Mouse (Mus musculus): ENCODE results near the gene Kazn. TPM values are rescaled to one million over a fixed set of nuclear protein-coding genes. Genes with fewer than 3 reads are reported as not detected.

Kazn gene
- polyA plus RNA-seq, 1 experiment, result not detected

- H3K4me3 ChIP-seq (ENCODE audit: insufficient read depth, poor library complexity, severe bottlenecking), result no peak overlapping the region
- no peaks in the 10 kb centered on the region for H3K79me3 ChIP-seq (ENCODE audit: low read depth)
- TF ChIP-seq CTCF (IDR thresholded peaks at IDR 0.05; ENCODE audit: control insufficient read depth, insufficient read depth, insufficient read length), result no peak
- TF ChIP-seq CEBPB (IDR thresholded peaks at IDR 0.05; ENCODE audit: low read depth), result peak; percentile 34
- H3ac ChIP-seq (ENCODE audit: control insufficient read depth, insufficient read length, low read depth), result no peak overlapping the region
- no peaks in the 10 kb centered on the region for H3K36me3 ChIP-seq (ENCODE audit: control insufficient read depth, insufficient read depth)
- no peaks in the 10 kb centered on the region for H3K79me2 ChIP-seq (ENCODE audit: control insufficient read depth, insufficient read depth)
- no peaks in the 10 kb centered on the region for H3K27me3 ChIP-seq (ENCODE audit: control insufficient read depth, insufficient read depth, insufficient read length)
Measured at GRCm38 (mm10) chr4:142097871-142098270, 141.3 kb downstream of the Kazn start.

GRCm38 (mm10) chr4:142095513-142096241 is 143.5 kb downstream of the Kazn start:
- H3ac ChIP-seq (ENCODE audit: control insufficient read depth, insufficient read length, low read depth), result no peak overlapping the region
- no peak for TF ChIP-seq MYOD1 (IDR thresholded peaks at IDR 0.05; ENCODE audit: control insufficient read depth, insufficient read length, low read depth)
- no peak for TF ChIP-seq CTCF (IDR thresholded peaks at IDR 0.05; ENCODE audit: control insufficient read depth, insufficient read depth, insufficient read length)
- TF ChIP-seq USF1 (IDR thresholded peaks at IDR 0.05; ENCODE audit: low read depth), result no peak
- no peak for TF ChIP-seq FOSL1 (IDR thresholded peaks at IDR 0.05; ENCODE audit: insufficient read depth, low read length, poor library complexity, severe bottlenecking)
- no peak for TF ChIP-seq CEBPB (IDR thresholded peaks at IDR 0.05; ENCODE audit: low read depth)
- no peak for TF ChIP-seq MYOG (IDR thresholded peaks at IDR 0.05; ENCODE audit: control insufficient read depth, extremely low read depth, insufficient read length)
- TF ChIP-seq MAX (IDR thresholded peaks at IDR 0.05), result no peak
- H3K79me2 ChIP-seq (ENCODE audit: control insufficient read depth, insufficient read depth), result no peaks in the 10 kb centered on the region
- H3K27me3 ChIP-seq (ENCODE audit: control insufficient read depth, insufficient read depth, insufficient read length), result no peaks in the 10 kb centered on the region
- no peak overlapping the region for H3K4me3 ChIP-seq (ENCODE audit: insufficient read depth, poor library complexity, severe bottlenecking)
- H3K36me3 ChIP-seq (ENCODE audit: control insufficient read depth, insufficient read depth), result no peaks in the 10 kb centered on the region
- H3K79me3 ChIP-seq (ENCODE audit: low read depth), result no peaks in the 10 kb centered on the region

DNA sequence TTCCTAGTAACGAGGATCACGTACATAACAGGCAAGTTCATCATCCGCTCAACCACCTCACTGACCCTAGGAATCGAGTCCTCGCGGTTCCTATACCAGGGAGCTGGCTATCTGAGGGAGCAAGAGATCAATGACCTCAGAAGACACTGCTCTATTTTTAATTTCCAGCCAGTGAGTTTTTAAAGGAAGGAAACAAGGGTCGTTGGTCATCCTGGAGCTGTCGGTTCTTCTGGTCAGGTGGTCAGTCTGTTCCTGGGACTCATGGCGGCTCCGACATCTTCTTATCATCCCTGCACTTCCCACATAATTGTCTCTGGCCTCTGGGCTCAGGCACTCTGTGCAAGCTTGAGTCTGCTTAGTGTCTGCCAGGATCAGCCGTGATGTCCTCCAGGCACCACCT is 144.8 kb downstream of the Kazn start:
- TF ChIP-seq USF1 (IDR thresholded peaks at IDR 0.05; ENCODE audit: low read depth) (no peak), MAX (IDR thresholded peaks at IDR 0.05) (no peak), CEBPB (IDR thresholded peaks at IDR 0.05; ENCODE audit: low read depth) (no peak), MYOG (IDR thresholded peaks at IDR 0.05; ENCODE audit: control insufficient read depth, extremely low read depth, insufficient read length) (no peak), CTCF (IDR thresholded peaks at IDR 0.05; ENCODE audit: control insufficient read depth, insufficient read depth, insufficient read length) (no peak), FOSL1 (IDR thresholded peaks at IDR 0.05; ENCODE audit: insufficient read depth, low read length, poor library complexity, severe bottlenecking) (no peak)
- Histone ChIP-seq H3K36me3 (ENCODE audit: control insufficient read depth, insufficient read depth) (no peaks in the 10 kb centered on the region), H3K27me3 (ENCODE audit: control insufficient read depth, insufficient read depth, insufficient read length) (no peaks in the 10 kb centered on the region), H3K4me3 (ENCODE audit: insufficient read depth, poor library complexity, severe bottlenecking) (no peak overlapping the region), H3K79me2 (ENCODE audit: control insufficient read depth, insufficient read depth) (no peaks in the 10 kb centered on the region), H3K79me3 (ENCODE audit: low read depth) (no peaks in the 10 kb centered on the region), H3ac (ENCODE audit: control insufficient read depth, insufficient read length, low read depth) (no peak overlapping the region)

DNA sequence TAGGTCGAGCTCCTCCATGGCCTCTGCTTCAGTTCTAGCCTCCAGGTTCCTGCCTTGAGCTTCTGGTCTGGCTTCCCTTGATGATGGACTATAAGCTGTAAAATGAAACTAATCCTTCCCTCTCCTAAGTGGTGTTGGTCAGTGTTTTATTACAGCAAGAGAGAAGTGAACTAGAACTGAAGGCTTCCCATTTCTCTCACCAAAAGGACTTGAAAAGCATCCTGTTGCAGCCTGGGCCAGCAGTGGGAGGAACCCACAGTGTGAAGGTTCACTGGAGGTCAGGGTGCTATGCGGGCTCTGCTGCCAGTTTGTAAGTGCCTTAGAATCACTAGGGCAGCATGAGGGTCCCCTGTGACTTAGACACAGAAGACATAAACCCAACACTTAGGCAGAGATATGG is 148.1 kb downstream of the Kazn start:
- Histone ChIP-seq H3ac (ENCODE audit: control insufficient read depth, insufficient read length, low read depth) (no peak overlapping the region), H3K36me3 (ENCODE audit: control insufficient read depth, insufficient read depth) (no peaks in the 10 kb centered on the region), H3K79me2 (ENCODE audit: control insufficient read depth, insufficient read depth) (no peaks in the 10 kb centered on the region), H3K27me3 (ENCODE audit: control insufficient read depth, insufficient read depth, insufficient read length) (no peaks in the 10 kb centered on the region), H3K79me3 (ENCODE audit: low read depth) (no peaks in the 10 kb centered on the region), H3K4me3 (ENCODE audit: insufficient read depth, poor library complexity, severe bottlenecking) (no peak overlapping the region)
- TF ChIP-seq MYOD1 (IDR thresholded peaks at IDR 0.05; ENCODE audit: control insufficient read depth, insufficient read length, low read depth) (no peak), MYOG (IDR thresholded peaks at IDR 0.05; ENCODE audit: control insufficient read depth, extremely low read depth, insufficient read length) (no peak), FOSL1 (IDR thresholded peaks at IDR 0.05; ENCODE audit: insufficient read depth, low read length, poor library complexity, severe bottlenecking) (no peak), CEBPB (IDR thresholded peaks at IDR 0.05; ENCODE audit: low read depth) (no peak), MAX (IDR thresholded peaks at IDR 0.05) (no peak), USF1 (IDR thresholded peaks at IDR 0.05; ENCODE audit: low read depth) (no peak), CTCF (IDR thresholded peaks at IDR 0.05; ENCODE audit: control insufficient read depth, insufficient read depth, insufficient read length) (no peak)

DNA sequence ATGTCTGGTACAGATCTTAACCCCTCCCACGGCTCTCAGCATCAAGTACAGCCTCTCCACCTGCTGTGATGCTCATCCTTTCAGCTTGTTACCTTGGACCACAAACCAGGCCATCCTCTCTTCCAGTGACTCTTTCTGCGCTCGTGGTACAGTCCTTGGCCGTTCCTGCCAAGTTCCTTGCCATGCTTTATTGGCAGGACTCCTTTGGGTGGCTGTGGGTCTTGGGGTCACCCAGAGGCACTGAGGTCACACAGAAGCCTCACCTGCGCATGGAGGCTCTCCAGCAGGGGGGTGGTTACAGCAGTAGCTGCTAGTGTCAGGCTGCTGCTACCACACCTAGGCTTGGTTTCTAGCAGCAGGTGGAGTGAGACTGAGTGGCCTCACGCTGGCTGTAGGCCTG is 149.2 kb downstream of the Kazn start:
- TF ChIP-seq MYOD1 (IDR thresholded peaks at IDR 0.05; ENCODE audit: control insufficient read depth, insufficient read length, low read depth), result no peak
- no peak for TF ChIP-seq MYOG (IDR thresholded peaks at IDR 0.05; ENCODE audit: control insufficient read depth, extremely low read depth, insufficient read length)
- Histone ChIP-seq H3K4me3 (ENCODE audit: insufficient read depth, poor library complexity, severe bottlenecking) (no peak overlapping the region), H3K36me3 (ENCODE audit: control insufficient read depth, insufficient read depth) (no peaks in the 10 kb centered on the region), H3K27me3 (ENCODE audit: control insufficient read depth, insufficient read depth, insufficient read length) (no peaks in the 10 kb centered on the region), H3K79me2 (ENCODE audit: control insufficient read depth, insufficient read depth) (no peaks in the 10 kb centered on the region), H3K79me3 (ENCODE audit: low read depth) (no peaks in the 10 kb centered on the region), H3ac (ENCODE audit: control insufficient read depth, insufficient read length, low read depth) (no peak overlapping the region)

GRCm38 (mm10) chr4:142088836-142089235 is 150.4 kb downstream of the Kazn start:
- no peaks in the 10 kb centered on the region for H3K79me2 ChIP-seq (ENCODE audit: control insufficient read depth, insufficient read depth)
- H3K27me3 ChIP-seq (ENCODE audit: control insufficient read depth, insufficient read depth, insufficient read length), result no peaks in the 10 kb centered on the region
- no peak for TF ChIP-seq USF1 (IDR thresholded peaks at IDR 0.05; ENCODE audit: low read depth)
- no peak for TF ChIP-seq MAX (IDR thresholded peaks at IDR 0.05)
- no peak for TF ChIP-seq FOSL1 (IDR thresholded peaks at IDR 0.05; ENCODE audit: insufficient read depth, low read length, poor library complexity, severe bottlenecking)
- TF ChIP-seq MYOD1 (IDR thresholded peaks at IDR 0.05; ENCODE audit: control insufficient read depth, insufficient read length, low read depth), result no peak
- TF ChIP-seq CEBPB (IDR thresholded peaks at IDR 0.05; ENCODE audit: low read depth), result no peak
- TF ChIP-seq MYOG (IDR thresholded peaks at IDR 0.05; ENCODE audit: control insufficient read depth, extremely low read depth, insufficient read length), result no peak
- no peak for TF ChIP-seq CTCF (IDR thresholded peaks at IDR 0.05; ENCODE audit: control insufficient read depth, insufficient read depth, insufficient read length)
- no peaks in the 10 kb centered on the region for H3K36me3 ChIP-seq (ENCODE audit: control insufficient read depth, insufficient read depth)
- no peak overlapping the region for H3K4me3 ChIP-seq (ENCODE audit: insufficient read depth, poor library complexity, severe bottlenecking)
- H3K79me3 ChIP-seq (ENCODE audit: low read depth), result no peaks in the 10 kb centered on the region
- H3ac ChIP-seq (ENCODE audit: control insufficient read depth, insufficient read length, low read depth), result no peak overlapping the region

All from C2C12 (cell line).